Mouse (Mus musculus) induced T-regulatory cell, adult 2 months (primary cell): ENCODE measurements around the gene AL732309.1.
A peak's percentile ranks its signal among the peaks of the same experiment; 100 is the strongest.

Source experiments
- DNase-seq: peaks from one replicate; pipeline ENCODE4 v3.0.0-alpha.2; 2012; ENCODE audit warnings: low read depth

The AL732309.1 gene

GRCm38 (mm10) chr2:25246183-25247072, at the start of gene AL732309.1:
Gene AL732309.1 (minus strand): TSS chr2:25246863.
- DNase-seq = no peak

- no peak for DNase-seq
Observed at GRCm38 (mm10) chr2:25293706-25294105, 47.0 kb upstream of the AL732309.1 start.

- peak; percentile 83 for DNase-seq
Observed at GRCm38 (mm10) chr2:25292856-25293255, 46.2 kb upstream of the AL732309.1 start.

GRCm38 (mm10) chr2:25292054-25292544, 45.4 kb upstream of the AL732309.1 start:
- peak; percentile 36 for DNase-seq

DNA sequence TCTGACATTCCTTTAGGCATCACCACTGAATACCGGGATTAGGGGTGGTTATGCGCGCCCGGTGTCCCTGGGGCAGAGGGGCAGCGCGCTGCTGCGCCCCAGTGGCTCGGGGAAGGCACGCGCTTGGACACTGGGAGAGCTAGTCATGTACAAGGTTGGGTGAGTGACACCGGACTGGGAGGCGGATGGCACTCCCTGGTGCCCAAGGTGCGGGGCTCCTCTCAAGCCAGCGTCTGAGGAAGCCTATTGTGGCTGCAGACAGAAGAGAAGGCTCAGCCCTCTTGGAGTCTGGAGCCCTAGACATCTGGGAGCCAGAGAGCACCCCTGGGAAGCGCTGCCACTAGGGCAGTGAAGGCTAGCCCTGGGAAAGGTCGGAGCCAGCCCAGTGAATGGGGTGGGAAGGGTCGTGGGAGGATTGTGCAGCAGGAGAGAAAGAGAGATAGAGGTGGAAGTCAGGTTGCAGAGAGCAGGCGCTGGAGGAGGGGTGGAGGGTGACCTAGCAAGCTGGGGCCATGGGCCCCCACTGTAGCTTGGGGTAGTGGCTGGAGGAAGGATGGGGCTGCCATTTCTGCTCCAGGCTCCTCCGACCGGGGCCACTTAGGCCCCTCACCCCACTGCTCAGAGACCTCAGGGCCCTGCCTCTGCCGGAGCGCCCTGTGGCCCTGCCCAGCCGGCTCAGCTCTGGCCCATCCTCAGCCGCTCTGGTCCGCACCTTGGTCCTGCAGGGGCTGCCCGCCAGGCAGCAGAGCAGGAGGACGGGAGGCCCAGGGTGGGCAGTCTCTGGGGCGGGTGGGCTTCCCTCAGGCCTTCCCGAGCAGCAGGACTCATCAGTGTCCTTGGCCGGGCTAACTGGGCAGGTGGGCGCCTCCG, 44.8 kb upstream of the AL732309.1 start:
- DNase-seq = no peak

DNA sequence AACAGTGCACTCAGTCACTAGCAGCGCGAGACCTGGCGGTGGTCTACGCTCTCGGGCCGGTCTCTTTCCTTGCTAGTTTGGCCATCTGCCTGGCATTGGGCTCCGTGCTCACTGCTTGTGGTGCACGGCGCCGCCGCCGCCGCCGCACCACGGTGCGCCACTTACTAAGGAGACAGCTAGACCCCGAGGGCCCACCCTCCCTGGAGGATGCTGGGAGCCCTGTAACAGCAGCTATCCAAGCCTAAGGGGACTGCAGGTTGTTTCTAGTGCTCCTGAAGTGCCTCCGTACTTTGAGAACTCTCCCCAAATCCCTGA, 44.1 kb upstream of the AL732309.1 start:
- DNase-seq = no peak

DNA sequence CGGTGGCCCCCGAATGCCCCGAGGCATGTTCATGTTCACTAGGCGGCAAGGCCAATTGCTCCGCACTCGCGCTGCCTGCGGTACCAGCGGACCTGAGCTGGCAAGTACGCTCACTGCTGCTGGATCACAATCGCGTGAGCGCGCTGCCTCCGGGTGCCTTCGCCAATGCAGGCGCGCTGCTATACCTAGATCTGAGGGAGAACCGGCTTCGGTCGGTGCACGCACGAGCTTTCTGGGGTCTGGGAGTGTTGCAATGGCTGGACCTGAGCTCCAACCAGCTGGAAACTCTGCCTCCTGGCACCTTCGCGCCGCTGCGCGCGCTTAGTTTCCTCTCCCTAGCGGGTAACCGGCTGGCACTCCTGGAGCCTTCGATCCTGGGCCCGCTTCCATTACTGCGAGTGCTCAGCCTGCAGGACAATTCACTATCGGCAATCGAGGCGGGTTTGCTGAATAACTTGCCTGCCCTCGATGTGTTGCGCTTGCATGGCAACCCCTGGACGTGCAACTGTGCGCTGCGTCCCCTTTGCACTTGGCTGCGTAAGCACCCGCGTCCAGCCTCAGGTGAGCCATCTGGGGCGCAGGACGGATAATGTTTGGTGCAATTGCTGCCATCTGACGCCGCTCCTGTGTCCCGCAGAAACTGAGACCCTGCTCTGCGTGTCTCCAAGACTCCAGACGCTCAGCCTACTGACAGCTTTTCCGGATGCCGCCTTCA, 43.6 kb upstream of the AL732309.1 start:
- DNase-seq = no peak

GRCm38 (mm10) chr2:25289651-25290050, 43.0 kb upstream of the AL732309.1 start, which contains the start of gene Lrrc26:
Gene Lrrc26 (plus strand): TSS chr2:25289915.
- no peak for DNase-seq

DNA sequence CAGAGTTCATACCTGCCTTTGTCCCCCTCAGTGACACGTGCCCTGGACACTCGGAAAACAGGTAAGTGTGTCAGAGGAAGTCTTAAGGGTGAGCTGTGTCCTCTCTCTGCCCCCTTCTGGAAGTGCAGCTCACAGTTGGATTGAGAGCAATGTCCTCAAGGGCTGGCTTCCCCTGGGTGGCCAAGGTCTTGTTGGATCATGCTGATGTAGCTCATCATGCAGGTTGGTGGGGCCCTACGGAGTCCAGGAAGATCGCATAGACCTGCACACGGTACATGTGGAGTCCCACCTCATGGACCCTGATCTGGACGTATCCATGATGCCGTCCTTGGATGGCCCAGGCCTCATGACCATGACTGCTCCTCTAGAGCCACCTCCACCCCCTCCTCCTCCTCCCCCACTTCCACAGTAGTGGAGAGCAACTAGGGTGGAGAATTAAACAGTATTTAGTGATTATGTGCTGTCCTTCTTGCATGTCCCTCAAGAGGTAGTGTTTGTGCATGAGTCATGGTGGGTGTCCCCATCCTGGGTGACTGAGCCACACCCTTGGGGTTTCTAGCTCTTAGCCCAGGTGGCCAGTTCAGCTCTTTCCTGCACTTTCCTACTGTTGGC, 42.2 kb upstream of the AL732309.1 start:
- DNase-seq = no peak

DNA sequence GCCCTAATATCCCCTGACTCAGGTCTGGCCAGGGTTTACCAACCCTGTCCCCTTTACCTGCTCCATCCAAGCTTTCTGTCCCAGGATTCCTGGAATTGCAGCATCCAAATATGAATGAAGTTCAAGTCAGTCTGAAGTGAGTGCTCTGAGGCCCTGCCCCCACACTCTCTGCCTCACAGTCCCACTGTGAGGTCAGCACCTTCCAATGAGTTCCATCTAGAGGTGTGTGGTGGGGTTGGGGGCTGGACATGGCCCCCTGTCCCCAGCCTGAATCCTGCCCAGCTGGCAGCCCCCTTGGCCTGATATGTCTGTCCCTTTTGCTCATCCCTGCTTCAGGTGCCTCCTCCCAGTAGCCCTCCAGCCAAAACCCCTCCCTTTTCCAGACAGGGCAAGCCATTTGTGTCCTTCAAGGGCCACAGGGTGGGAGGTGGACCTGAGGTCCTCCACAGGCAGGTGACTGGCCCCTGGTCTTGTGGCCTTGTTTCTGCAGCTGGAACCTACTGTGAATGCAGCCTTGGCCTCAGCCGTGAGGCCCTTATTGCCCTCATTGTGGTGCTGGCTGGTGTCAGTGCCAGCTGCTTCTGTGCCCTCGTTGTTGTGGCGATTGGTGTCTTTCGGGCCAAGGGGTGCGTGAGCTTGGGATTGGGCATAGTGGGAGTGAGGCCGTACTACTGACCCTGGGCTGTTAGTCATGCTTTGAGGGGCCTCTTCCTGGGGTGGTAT, 41.4 kb upstream of the AL732309.1 start, which contains the start of gene Tmem210:
Gene Tmem210 (plus strand): TSS at position 219 of the 723 bp plus-strand sequence.
- no peak for DNase-seq

DNA sequence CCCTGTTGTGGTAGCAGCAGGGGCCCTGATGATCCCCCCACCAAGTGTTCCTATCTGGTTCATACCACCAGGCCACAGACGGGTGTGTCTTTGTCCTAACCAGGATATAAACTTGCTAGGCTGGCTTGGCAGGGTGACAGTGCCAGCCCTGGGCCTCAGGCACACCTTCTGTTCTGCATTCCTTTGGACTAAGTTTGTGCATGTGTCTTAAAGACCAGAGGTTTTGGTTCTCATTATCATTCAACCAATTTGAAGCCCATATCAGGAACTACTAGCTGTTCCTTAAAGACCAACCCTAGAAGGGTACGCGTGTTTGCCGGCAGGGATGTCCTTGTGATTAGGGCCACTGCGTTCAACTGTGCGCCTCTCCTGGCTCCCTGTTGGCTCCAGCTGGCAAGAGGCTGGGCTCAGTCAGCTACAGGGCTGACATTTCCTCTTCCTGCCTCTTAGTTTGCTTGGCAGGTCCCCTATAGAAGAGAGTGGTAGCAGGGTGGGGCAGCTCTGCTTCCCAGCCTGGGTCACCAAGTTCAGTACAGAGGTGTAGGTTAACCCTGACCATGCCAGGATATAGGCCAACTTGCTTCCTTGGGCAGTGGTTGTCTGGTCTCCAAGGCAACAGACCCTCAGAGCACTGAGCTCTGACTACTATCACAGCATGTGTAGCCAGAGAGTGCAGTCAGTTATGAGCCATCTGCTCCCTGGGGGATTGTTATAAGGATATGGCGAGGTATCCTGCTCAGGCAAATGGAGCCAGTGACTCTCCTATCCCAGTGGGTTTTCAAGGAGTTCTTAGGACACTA, 40.4 kb upstream of the AL732309.1 start:
- DNase-seq = no peak

- DNase-seq = no peak
Observed at GRCm38 (mm10) chr2:25286314-25286713, 39.7 kb upstream of the AL732309.1 start.

DNA sequence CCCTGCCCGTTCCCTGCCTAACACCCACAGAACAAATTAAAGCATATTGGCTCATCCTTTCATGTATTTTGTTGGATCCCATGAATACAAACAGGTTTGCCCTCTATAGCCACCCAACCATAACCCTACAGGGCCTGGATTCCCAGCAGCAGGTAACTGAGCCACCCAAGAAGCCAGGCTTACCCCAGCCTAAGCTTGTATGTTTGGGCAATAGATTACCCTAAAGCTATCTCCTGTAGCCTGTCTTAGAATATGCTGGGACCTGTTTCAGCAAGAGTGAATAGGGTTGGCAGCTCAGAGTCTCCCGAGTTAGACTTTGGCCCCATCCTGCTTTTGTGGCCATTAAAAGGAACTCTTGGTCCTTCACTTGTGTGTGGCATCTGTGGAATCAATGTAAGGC, 38.9 kb upstream of the AL732309.1 start:
- DNase-seq = no peak

DNA sequence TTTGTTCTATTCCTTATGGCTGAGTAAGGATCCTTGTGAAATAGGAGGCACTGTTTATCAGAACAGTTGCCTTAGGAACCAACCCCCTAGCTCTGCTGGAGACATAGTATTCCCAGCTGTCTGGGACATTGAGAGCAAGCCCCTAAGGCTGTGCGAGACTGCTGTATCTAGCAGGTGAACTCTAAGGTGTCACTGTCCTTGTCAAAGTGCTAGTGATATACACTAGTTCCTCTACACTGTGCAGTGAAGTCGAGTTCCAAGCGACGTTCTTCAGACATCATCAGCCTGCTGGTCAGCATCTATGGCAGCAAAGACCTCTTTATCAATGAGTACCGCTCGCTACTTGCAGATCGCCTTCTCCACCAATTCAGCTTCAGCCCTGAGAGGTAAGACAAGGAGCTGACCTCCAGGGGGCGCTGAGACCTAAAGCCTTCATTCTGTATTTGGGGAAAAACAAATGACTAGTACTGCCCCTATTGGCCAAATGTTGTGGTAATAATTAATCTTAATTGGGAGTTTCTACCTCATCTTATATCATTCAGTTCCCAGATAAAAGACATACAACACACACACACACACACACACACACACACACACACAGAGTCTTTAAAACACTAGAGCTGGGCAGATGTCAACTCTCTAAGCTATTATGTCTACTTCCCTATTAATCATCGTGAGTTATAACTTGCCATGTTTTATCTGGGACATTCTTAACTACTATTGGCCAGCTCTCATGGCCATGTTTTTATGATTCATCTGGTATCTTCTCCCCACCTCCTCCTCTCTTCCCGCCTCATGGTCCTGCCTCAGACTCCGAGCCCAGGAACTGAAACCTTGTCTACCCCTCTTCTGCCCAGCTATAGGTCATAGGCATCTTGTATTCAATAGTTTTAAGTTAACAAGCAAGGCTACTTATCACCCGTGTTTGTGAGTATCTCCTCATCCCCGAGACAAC, 32.5 kb upstream of the AL732309.1 start:
- DNase-seq = peak; percentile 92

- no peak for DNase-seq
Observed at GRCm38 (mm10) chr2:25273010-25273409, 26.3 kb upstream of the AL732309.1 start.

GRCm38 (mm10) chr2:25272515-25272914, 25.9 kb upstream of the AL732309.1 start:
- DNase-seq = no peak

DNA sequence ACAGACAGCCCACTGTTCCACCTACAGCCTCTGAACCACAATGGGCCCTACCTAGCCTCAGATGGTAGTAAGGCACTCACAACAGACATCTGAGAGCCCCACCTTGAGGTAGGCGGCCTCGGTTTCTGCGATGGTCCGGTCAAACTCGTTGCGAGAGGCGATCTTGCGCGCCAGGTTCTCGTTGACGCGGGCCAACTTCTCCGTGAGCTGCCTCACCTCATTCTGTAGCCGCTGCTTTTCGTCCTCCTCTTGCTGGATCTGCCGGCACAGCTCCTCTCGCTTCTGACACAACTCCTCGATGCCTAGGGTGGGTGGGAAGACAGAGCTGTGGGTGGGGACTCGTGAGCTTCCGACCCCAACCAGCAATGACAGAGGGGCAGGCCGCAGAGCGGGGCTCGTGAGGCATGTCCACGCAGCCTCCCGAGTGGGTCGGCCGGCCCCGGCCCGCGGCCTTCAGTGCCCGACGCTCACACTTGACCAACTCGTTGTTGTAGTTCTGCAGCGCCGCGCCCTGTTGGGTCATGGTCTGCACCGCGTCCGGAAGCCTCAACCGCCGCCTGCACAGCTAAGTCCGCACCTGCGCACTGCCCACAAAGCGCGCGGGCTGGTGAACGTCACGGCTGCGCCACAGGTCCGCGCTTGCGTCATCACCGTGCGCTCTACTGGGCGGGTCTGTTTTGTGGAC, 25.3 kb upstream of the AL732309.1 start, which contains the start of the genes Ssna1 and Anapc2:
Gene Ssna1 (minus strand): TSS at position 612 of the 685 bp plus-strand sequence.
Gene Anapc2 (plus strand): TSS at position 652 of the 685 bp plus-strand sequence.
- DNase-seq = peak; percentile 98

DNA sequence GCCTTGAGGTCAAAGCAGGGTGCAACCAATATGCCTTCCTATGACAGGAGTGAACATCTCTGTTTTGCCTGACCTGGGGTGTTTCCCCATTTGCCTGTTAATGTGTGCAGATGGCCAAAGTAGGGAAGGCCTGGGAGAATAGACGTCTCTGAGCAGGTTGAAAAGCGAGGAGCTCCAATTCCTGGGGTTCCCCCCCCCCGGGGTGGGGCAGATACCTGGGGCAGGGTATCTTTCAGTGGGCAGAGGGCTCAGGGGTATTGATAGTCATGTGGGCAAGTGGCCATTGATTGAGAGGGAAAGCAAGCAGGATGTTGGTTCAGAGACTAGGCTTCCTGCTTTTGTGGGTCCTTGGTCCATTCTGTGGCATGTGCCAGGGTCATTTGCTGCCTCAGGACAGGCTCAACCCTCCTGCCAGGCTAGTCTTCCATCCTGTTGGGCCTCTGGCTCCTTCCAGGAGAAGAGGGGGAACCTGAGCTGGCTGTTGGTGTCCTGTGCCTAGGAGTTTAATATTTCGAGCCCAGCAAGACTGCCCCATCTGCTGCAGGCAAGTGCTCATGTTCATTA, 21.2 kb upstream of the AL732309.1 start:
- DNase-seq = no peak
